ENCODE assay signal across 23 mouse cellular contexts in genomic region chr13:117785376-117785775, GRCm38 (mm10).
DNase-seq lines count a peak whose midpoint lies in the region; ATAC-seq lines count a peak whose summit lies in the region.
"Had no signal": no experiment of that assay in that cellular context is flagged by ENCODE, and none has a peak within 500 bp of the region (broad histone marks: within the 10 kb centered on the region; RNA-seq: fewer than 3 reads in every experiment).

No protein-coding gene starts in this region.

- no peak overlapping the region for H3K9ac ChIP-seq in hindbrain, embryonic 16.5 days (ENCODE audit: low read depth, low read length)
- H3K9ac ChIP-seq in hindbrain, embryonic 12.5 days: no peak overlapping the region
- H3K9ac ChIP-seq: embryonic facial prominence, embryonic 15.5 days; limb, embryonic 12.5 days; liver, embryonic 12.5 days; lung, embryonic 14.5 days; midbrain, embryonic 12.5 days; neural tube, embryonic 13.5 days had no signal

- no peaks in the 10 kb centered on the region for H3K9me3 ChIP-seq in hindbrain, embryonic 16.5 days (ENCODE audit: control insufficient read depth, low read length)
- H3K9me3 ChIP-seq in hindbrain, embryonic 12.5 days (replicated peaks): no peaks in the 10 kb centered on the region
- H3K9me3 ChIP-seq: embryonic facial prominence, embryonic 15.5 days; limb, embryonic 12.5 days; liver, embryonic 12.5 days; midbrain, embryonic 12.5 days; neural tube, embryonic 13.5 days had no signal

- H3K36me3 ChIP-seq in hindbrain, embryonic 16.5 days (ENCODE audit: control insufficient read depth, insufficient read depth, low read length): no peaks in the 10 kb centered on the region
- H3K36me3 ChIP-seq in hindbrain, embryonic 12.5 days: no peaks in the 10 kb centered on the region
- H3K36me3 ChIP-seq: embryonic facial prominence, embryonic 15.5 days; limb, embryonic 12.5 days; liver, embryonic 12.5 days; midbrain, embryonic 12.5 days; neural tube, embryonic 13.5 days had no signal

- WGBS in hindbrain, embryonic 16.5 days: 84% methylated on average over 2 of the region's 2 CpGs
- 83% methylated on average over 2 of the region's 2 CpGs for WGBS in hindbrain, embryonic 12.5 days

- no peak overlapping the region for H3K4me2 ChIP-seq in hindbrain, embryonic 16.5 days (ENCODE audit: low read length)
- no peak overlapping the region for H3K4me2 ChIP-seq in hindbrain, embryonic 12.5 days (replicated peaks)
- H3K4me2 ChIP-seq: embryonic facial prominence, embryonic 15.5 days; limb, embryonic 12.5 days; liver, embryonic 12.5 days; lung, embryonic 14.5 days; midbrain, embryonic 12.5 days; neural tube, embryonic 13.5 days had no signal

- DNase-seq in brain, adult 2 months (ENCODE audit: low read depth, low spot score): peak; percentile 91
- peak; percentile 73 for DNase-seq in cerebellum, adult 8-10 months
- DNase-seq in thymus, postnatal 10 days (ENCODE audit: low spot score in 2 of 2): peak; percentile 25 to 46
- no peak for DNase-seq in spleen, postnatal 10 days (ENCODE audit: low spot score in 2 of 2)
- DNase-seq: adrenal gland, adult 8-10 months; gastrocnemius, postnatal 25 days; kidney, adult 9 months; kidney, postnatal 25 days; lung, embryonic 14.5 days; lung, postnatal 4 days; right cerebral cortex, adult 18-20 months had no signal

- ATAC-seq in hindbrain, embryonic 16.5 days: peak; percentile 48; the same call in 1 of the 2 replicates
- no peak for ATAC-seq in hindbrain, embryonic 12.5 days (ENCODE audit: low FRiP score)
- no peak for ATAC-seq in megakaryocyte-erythroid progenitor cell, adult 5-6 weeks (replicated peaks; ENCODE audit: low FRiP score, low TSS enrichment, poor library complexity, severe bottlenecking)
- ATAC-seq: CD4-positive, CD25-positive, alpha-beta regulatory T cell, adult 4 months; inflammation-experienced regulatory T-cells, adult 6 months; liver, embryonic 12.5 days; Patski had no signal

- H3K27ac ChIP-seq in hindbrain, embryonic 16.5 days (ENCODE audit: low read depth, low read length): no peak overlapping the region
- H3K27ac ChIP-seq in hindbrain, embryonic 12.5 days: no peak overlapping the region
- H3K27ac ChIP-seq: embryonic facial prominence, embryonic 15.5 days; left cerebral cortex, adult 2 months; limb, embryonic 12.5 days; liver, embryonic 12.5 days; midbrain, embryonic 12.5 days; neural tube, embryonic 13.5 days had no signal

- H3K4me3 ChIP-seq in hindbrain, embryonic 16.5 days (ENCODE audit: low read length): no peak overlapping the region
- no peak overlapping the region for H3K4me3 ChIP-seq in hindbrain, embryonic 12.5 days
- H3K4me3 ChIP-seq: embryonic facial prominence, embryonic 15.5 days; left cerebral cortex, adult 2 months; limb, embryonic 12.5 days; liver, embryonic 12.5 days; midbrain, embryonic 12.5 days; neural tube, embryonic 13.5 days had no signal

- H3K4me1 ChIP-seq in hindbrain, embryonic 16.5 days (ENCODE audit: control insufficient read depth, insufficient read depth, low read depth, low read length): no peaks in the 10 kb centered on the region
- H3K4me1 ChIP-seq in hindbrain, embryonic 12.5 days: no peaks in the 10 kb centered on the region
- H3K4me1 ChIP-seq: embryonic facial prominence, embryonic 15.5 days; limb, embryonic 12.5 days; liver, embryonic 12.5 days; midbrain, embryonic 12.5 days; neural tube, embryonic 13.5 days had no signal

- H3K27me3 ChIP-seq in hindbrain, embryonic 16.5 days (replicated peaks; ENCODE audit: control insufficient read depth, insufficient read depth, low read length): no peaks in the 10 kb centered on the region
- no peaks in the 10 kb centered on the region for H3K27me3 ChIP-seq in hindbrain, embryonic 12.5 days
- H3K27me3 ChIP-seq: embryonic facial prominence, embryonic 15.5 days; limb, embryonic 12.5 days; liver, embryonic 12.5 days; midbrain, embryonic 12.5 days; neural tube, embryonic 13.5 days; Patski had no signal

Comparison
In these comparisons a context has a peak if more than half of its experiments do, and no peak if none do; other contexts are left out.
1. DNase-seq: peak in brain, adult 2 months (single experiment), cerebellum, adult 8-10 months (single experiment) and thymus, postnatal 10 days (2 of 2); none in spleen, postnatal 10 days (0 of 2).